Mouse (Mus musculus): ENCODE results near the gene Gatd1. TPM values are rescaled to one million over a fixed set of nuclear protein-coding genes. Genes with fewer than 3 reads are reported as not detected.

The Gatd1 gene
- polyA plus RNA-seq, 1 experiment: 11.1 TPM

DNA sequence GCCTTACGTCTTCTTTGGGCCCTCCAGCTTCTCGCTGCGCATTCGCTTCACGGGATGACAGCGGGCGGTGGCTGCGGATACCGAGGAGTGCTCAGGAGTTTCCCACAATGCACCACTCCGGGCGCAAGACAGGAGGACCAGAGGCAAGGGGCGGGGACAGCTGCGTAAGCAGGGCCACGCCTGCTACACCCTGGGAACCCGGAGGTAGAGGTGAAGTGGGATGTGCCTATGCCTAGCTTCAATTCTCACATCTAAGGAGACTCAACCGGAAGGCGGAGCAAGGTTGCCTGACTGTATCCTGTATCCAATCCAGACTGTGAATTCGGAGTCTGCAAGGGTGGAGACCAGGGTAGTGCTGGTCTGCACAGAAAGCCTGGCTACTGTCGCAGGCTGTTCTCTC is 15.4 kb upstream of the Gatd1 start, which contains the start of gene Cend1:
Cend1 (minus strand) TSS at position 182 of the 400 bp plus-strand sequence.
- peaks cover 46% of the 10 kb centered on the region for H3K36me3 ChIP-seq (replicated peaks; ENCODE audit: low read length)
- no peak within 1 kb of the TSS for H3K4me3 ChIP-seq (replicated peaks)
- H3K4me1 ChIP-seq: peaks cover 60% of the 10 kb centered on the region
- no peaks in the 10 kb centered on the region for H3K9me3 ChIP-seq
- TF ChIP-seq GATA1 (IDR thresholded peaks at IDR 0.05; ENCODE audit: borderline replicate concordance, low read length) (no peak), FLI1 (IDR thresholded peaks at IDR 0.05; ENCODE audit: low read length) (no peak)
- H3K27me3 ChIP-seq (replicated peaks): peaks cover 11% of the 10 kb centered on the region

DNA sequence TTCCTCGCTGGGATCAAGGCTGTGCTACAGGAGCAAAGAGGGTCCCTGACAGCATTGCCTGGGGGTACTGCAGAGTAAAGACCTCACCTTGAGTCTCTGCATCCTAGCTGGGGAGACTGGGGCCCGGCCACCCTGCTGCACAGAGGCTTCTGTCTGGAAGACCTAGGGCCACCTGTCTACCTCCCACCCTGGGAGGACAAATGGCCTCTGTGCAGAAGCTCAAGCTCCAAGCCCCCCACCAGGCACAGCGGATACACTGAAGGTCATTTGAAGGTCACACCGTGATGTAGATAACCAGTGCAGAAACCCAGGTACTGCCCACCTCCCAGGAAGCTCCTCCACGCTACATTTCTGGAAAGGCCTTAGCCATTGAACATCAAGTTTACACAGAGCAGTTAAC is 14.8 kb upstream of the Gatd1 start:
- Histone ChIP-seq H3K4me3 (replicated peaks) (no peak overlapping the region), H3K4me1 (peaks cover 54% of the 10 kb centered on the region), H3K27me3 (replicated peaks) (peaks cover 11% of the 10 kb centered on the region), H3K36me3 (replicated peaks; ENCODE audit: low read length) (peaks cover 40% of the 10 kb centered on the region), H3K9me3 (no peaks in the 10 kb centered on the region)
- TF ChIP-seq FLI1 (IDR thresholded peaks at IDR 0.05; ENCODE audit: low read length): no peak
- no peak for TF ChIP-seq GATA1 (IDR thresholded peaks at IDR 0.05; ENCODE audit: borderline replicate concordance, low read length)

DNA sequence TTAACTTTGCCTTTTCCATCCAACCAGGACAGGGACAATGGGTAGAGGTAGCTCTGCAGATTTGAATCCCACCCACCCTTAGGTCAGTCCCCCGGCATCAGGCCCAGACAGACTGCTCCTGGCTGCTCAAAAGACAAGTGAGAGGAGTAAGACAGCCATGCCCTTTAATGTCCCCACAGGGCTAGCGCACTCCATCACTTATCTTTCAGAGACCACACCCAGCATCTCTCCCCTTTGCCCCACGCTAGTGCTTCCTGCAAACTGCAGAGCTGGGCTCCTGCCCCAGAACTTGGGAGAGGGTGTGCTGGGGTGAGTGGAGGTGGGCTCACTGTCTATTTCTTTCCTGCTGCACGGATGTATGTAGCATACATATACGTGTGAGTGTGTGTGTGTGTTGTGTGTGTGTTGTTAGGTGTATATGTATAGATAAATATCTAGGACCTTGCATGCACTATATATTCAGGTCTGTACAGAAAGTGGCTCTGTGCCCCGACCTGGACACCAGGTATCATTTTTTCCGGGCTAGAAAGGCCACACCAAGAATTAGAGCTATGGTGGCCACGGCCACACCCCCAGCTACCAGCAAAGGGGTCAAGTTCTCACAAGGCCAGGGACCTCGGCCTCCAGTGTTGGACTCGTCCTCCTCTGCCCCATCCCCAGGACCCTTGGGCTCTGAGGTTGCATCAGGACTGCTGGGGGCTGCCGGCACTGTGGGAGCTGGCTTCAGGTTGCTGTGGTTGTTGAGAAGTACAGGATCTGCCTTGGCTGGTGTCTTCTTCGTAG is 13.2 kb upstream of the Gatd1 start:
- Histone ChIP-seq H3K27me3 (replicated peaks) (peaks cover 15% of the 10 kb centered on the region), H3K9me3 (no peaks in the 10 kb centered on the region), H3K36me3 (replicated peaks; ENCODE audit: low read length) (peaks cover 24% of the 10 kb centered on the region), H3K4me1 (peaks cover 42% of the 10 kb centered on the region), H3K4me3 (replicated peaks) (no peak overlapping the region)
- TF ChIP-seq GATA1 (IDR thresholded peaks at IDR 0.05; ENCODE audit: borderline replicate concordance, low read length) (no peak), FLI1 (IDR thresholded peaks at IDR 0.05; ENCODE audit: low read length) (no peak)

DNA sequence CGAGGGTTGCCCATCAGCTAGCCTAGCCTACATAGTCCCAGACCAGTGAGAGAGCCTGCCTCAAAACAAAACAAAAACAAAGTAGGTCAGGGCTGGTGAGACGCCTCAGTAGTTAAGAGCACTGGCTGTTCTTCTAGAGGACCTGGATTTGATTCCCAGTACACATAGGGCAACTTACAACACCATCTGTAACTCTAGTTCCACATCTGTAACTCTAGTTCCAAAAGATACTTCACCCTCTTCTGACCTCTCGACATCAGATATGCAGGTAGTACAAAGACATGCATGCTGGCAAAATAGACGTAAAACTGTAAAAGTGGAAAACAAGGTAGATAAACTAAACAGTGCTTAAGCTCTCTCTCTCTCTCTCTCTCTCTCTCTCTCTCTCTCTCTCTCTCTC is 9.9 kb upstream of the Gatd1 start:
- Histone ChIP-seq H3K4me3 (replicated peaks) (no peak overlapping the region), H3K9me3 (no peaks in the 10 kb centered on the region), H3K36me3 (replicated peaks; ENCODE audit: low read length) (no peaks in the 10 kb centered on the region), H3K27me3 (replicated peaks) (peaks cover 15% of the 10 kb centered on the region), H3K4me1 (peaks cover 38% of the 10 kb centered on the region)
- TF ChIP-seq FLI1 (IDR thresholded peaks at IDR 0.05; ENCODE audit: low read length): no peak
- TF ChIP-seq GATA1 (IDR thresholded peaks at IDR 0.05; ENCODE audit: borderline replicate concordance, low read length): no peak

DNA sequence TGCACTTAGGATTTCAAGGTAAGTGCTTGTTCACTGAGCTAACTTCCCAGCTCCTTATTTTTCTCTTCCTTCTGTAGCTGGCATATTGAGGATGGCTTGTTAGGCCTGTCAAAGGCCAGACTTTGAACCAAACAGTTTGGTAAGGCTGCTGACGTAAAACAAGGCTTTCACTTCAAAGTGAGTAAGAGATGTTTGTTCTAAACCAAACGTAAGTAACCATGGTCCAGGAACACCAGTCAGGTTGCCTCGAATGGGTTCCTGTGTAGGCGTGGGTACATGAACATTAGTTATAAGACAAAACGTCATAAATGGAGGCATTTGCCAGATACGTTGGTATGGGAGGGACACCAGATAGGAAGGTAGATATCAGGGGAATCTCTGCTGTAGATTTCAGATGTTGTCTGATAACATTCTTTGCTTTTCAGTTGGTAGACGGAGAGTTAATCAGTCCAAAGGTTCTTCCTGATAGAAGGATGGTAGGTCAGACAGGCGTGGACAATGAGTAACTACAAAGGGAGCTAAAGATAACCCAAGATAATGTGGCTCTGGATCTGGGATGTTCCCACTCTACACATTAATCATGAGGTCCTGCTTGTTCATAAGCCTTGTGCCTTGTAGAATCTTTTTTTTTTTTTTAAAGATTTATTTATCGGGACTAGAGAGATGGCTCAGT is 6.2 kb upstream of the Gatd1 start:
- Histone ChIP-seq H3K9me3 (no peaks in the 10 kb centered on the region), H3K4me3 (replicated peaks) (no peak overlapping the region), H3K27me3 (replicated peaks) (peaks cover 7% of the 10 kb centered on the region), H3K36me3 (replicated peaks; ENCODE audit: low read length) (no peaks in the 10 kb centered on the region), H3K4me1 (peaks cover 25% of the 10 kb centered on the region)
- TF ChIP-seq GATA1 (IDR thresholded peaks at IDR 0.05; ENCODE audit: borderline replicate concordance, low read length): no peak
- TF ChIP-seq FLI1 (IDR thresholded peaks at IDR 0.05; ENCODE audit: low read length): no peak

DNA sequence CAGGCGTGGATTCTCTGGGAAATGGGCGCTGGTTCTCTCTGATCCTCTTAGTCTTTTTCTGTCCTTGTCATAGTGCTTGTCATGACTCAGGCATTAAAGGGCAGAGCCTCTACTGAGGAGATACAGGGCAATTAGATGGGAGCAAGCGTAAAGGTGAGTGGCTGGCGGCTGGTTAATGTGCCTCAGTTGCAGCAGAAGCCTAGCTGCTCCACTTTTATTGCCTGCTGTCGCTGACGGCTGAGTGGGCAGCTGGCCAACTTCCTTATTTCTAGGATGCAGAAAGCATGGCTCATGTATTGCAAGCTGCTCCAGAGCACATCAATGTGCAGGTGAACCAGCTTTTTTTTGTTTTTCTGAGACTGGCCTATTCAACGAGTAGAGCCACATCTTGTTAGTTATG is 5.0 kb upstream of the Gatd1 start:
- Histone ChIP-seq H3K4me3 (replicated peaks) (no peak overlapping the region), H3K9me3 (no peaks in the 10 kb centered on the region)

DNA sequence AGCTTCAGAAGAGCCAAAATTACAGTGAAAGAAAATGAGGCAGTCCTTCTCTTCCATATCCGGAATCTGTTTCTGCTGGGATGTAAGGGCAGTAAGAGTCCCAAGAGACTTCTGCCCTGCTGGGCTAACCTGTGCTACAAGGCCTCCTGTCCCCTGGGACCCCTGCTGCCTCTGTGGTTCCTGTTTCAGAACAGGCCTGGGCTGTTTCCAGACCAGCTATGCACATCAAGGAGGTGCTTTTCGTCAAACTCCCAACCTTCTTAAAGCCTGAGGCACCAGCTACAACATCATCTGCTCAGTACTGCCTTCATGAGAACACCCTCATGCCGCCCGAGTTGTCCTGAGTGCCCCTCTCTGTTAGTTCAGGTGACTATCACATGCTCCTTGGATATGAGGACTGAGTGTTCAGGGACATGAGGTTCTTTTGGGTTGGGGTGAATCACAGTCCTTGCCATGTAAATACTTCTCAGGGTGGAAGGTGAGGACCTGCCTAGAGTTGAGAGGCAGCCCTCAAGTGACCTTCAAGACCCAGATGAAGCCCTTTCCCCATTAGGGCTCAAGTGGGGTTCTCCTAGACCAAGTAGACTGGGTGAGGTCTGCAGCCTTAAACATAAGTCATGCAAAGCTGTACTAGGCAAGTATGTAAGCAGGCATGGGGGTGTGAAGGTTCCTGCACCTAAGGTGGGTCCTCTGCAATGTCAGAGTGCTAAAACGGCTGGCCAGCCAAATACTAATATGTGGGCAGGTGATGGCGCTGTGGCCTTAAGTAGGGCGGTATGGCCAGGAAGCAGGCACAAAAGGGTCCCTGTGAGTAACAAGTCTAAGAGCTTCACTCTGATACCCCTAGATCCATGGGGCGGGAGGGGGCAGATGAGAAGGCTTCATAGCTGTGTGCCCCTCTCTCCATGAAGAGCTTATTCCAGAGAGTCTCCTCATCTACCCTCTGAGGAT is 4.1 kb upstream of the Gatd1 start:
- TF ChIP-seq FLI1 (IDR thresholded peaks at IDR 0.05; ENCODE audit: low read length): no peak
- TF ChIP-seq GATA1 (IDR thresholded peaks at IDR 0.05; ENCODE audit: borderline replicate concordance, low read length): no peak
- Histone ChIP-seq H3K4me3 (replicated peaks) (no peak overlapping the region), H3K36me3 (replicated peaks; ENCODE audit: low read length) (no peaks in the 10 kb centered on the region), H3K9me3 (no peaks in the 10 kb centered on the region), H3K27me3 (replicated peaks) (no peaks in the 10 kb centered on the region), H3K4me1 (peaks cover 33% of the 10 kb centered on the region)

More for the DNA sequence above, 5.0 kb upstream of the Gatd1 start:
- H3K27me3 ChIP-seq (replicated peaks): peaks cover 4% of the 10 kb centered on the region
- TF ChIP-seq FLI1 (IDR thresholded peaks at IDR 0.05; ENCODE audit: low read length): no peak
- no peak for TF ChIP-seq GATA1 (IDR thresholded peaks at IDR 0.05; ENCODE audit: borderline replicate concordance, low read length)
- no peaks in the 10 kb centered on the region for H3K36me3 ChIP-seq (replicated peaks; ENCODE audit: low read length)
- H3K4me1 ChIP-seq: peaks cover 33% of the 10 kb centered on the region

DNA sequence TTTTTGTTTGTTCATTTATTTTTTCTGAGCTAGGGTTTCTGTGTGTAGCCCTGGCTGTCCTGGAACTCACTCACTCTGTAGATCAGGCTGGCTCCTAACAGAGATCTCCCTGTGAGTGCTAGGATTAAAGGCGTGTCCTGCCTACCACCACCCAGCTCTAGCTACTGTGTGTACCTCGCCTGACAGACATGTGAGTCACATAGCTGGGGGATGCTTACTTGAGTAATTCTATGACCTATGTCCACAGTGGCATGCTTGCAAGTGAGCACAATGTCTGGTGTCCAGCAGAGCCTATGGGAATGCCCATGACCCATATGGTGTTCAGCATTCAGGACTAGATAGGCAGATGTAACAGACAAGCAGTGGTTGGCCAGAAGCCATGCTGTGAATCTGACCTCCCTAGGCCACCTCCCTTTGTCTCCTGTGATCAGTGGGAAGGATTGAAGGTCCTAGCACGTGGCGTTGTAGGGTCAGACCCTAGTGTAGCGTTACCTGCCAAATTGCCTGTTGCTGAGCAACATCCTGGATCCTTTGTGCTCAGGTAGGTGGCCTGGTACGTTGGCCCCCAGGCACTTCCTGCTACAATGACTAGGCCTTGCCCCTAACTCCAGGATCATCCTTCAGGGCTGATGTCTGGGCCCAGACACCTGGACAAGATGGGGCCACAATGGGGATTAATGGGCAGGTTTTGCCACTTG is 2.4 kb upstream of the Gatd1 start:
- no peaks in the 10 kb centered on the region for H3K9me3 ChIP-seq
- peaks cover 10% of the 10 kb centered on the region for H3K36me3 ChIP-seq (replicated peaks; ENCODE audit: low read length)
- peak overlapping the region; percentile 19 for H3K4me3 ChIP-seq (replicated peaks)
- no peaks in the 10 kb centered on the region for H3K27me3 ChIP-seq (replicated peaks)
- TF ChIP-seq GATA1 (IDR thresholded peaks at IDR 0.05; ENCODE audit: borderline replicate concordance, low read length): no peak
- TF ChIP-seq FLI1 (IDR thresholded peaks at IDR 0.05; ENCODE audit: low read length): no peak
- H3K4me1 ChIP-seq: peaks cover 48% of the 10 kb centered on the region

DNA sequence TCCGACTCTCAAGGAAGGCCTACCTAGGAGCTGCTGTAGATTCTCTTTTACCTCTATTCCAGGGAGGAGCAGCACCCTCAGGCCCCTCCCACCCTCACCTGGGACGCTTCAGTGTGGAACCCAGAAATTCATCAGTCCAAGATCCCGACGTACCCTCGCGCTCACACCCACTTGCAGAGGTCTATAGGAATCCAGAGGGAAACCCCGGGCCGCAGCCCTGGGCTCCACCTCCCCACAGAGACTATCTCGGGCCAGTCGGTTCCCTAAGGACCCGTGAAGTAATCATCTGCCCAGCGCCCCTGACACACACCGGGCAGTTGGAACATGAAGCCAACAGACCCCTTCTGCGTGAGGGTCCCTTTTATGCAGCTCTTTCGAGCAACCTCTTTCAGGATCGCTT is 605 bp downstream of the Gatd1 start:
- Histone ChIP-seq H3K4me1 (peaks cover 61% of the 10 kb centered on the region), H3K27me3 (replicated peaks) (no peaks in the 10 kb centered on the region), H3K36me3 (replicated peaks; ENCODE audit: low read length) (peaks cover 40% of the 10 kb centered on the region), H3K4me3 (replicated peaks) (peak overlapping the region; percentile 97), H3K9me3 (no peaks in the 10 kb centered on the region)
- TF ChIP-seq GATA1 (IDR thresholded peaks at IDR 0.05; ENCODE audit: borderline replicate concordance, low read length): no peak
- no peak for TF ChIP-seq FLI1 (IDR thresholded peaks at IDR 0.05; ENCODE audit: low read length)
